Mouse (Mus musculus): ENCODE data around the gene 9430007A20Rik. TPM values are rescaled to one million over a fixed set of nuclear protein-coding genes. Genes with fewer than 3 reads are reported as not detected.
"Not testable (repeated sequence)": the region's sequence is repeated elsewhere in the genome, so short reads cannot be mapped to it uniquely, and the experiment has no call there.

Gene 9430007A20Rik
- not detected in 2 replicates for polyA plus RNA-seq (2015; fragmentation: Nextera tagmentation; extraction: Ambion mirVana)

DNA sequence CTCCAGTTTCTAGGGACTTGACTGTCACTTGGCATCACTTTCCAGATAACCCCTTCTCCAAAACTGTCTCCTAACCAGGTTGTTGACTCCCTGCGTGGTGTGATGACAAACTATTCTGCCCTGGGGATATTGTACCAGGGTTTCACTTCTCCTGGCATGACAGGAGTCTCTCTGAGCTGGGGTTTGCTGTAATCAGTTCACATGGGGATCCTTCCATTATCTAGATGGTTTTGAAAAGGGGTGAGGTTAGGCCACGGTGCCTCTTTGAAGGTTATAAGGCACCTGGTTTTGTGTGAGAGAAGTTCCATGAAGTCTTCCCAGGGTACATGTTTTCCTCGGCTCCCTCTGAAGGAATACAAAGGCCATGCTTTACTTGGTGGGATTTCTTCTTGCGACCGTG is at the start of gene 9430007A20Rik:
Gene 9430007A20Rik (plus strand): TSS at position 301 of the 400 bp plus-strand sequence.
- Histone ChIP-seq H3K4me1 (ENCODE audit: control insufficient read depth, low read depth, low read length) (no peaks in the 10 kb centered on the region), H3K4me3 (ENCODE audit: low read depth, low read length) (no peak within 1 kb of the TSS), H3K27me3 (ENCODE audit: control insufficient read depth, insufficient read depth, low read depth, low read length) (no peaks in the 10 kb centered on the region), H3K9ac (ENCODE audit: low read depth, low read length) (no peak within 1 kb of the TSS), H3K9me3 (replicated peaks; ENCODE audit: control insufficient read depth, low read length) (0 out of 2 replicates have a peak, but pooled peaks cover 2% of the 10 kb centered on the region), H3K4me2 (ENCODE audit: low read depth, low read length) (no peak within 1 kb of the TSS), H3K36me3 (ENCODE audit: control insufficient read depth, insufficient read depth) (no peaks in the 10 kb centered on the region), H3K27ac (ENCODE audit: low read length) (no peak within 1 kb of the TSS)
- 55% methylated on average over 5 of the region's 5 CpGs for WGBS (ENCODE audit: insufficient replicate concordance)
- no peak for ATAC-seq (ENCODE audit: low read depth)

GRCm38 (mm10) chr4:144493331-144493730 is 26.3 kb upstream of the 9430007A20Rik start:
- Histone ChIP-seq H3K36me3 (ENCODE audit: control insufficient read depth, insufficient read depth) (no peaks in the 10 kb centered on the region), H3K9me3 (replicated peaks; ENCODE audit: control insufficient read depth, low read length) (no peaks in the 10 kb centered on the region; the same call in 1 of the 2 replicates), H3K27ac (ENCODE audit: low read length) (no peak overlapping the region), H3K9ac (ENCODE audit: low read depth, low read length) (no peak overlapping the region), H3K27me3 (ENCODE audit: control insufficient read depth, insufficient read depth, low read depth, low read length) (no peaks in the 10 kb centered on the region), H3K4me2 (ENCODE audit: low read depth, low read length) (no peak overlapping the region), H3K4me1 (ENCODE audit: control insufficient read depth, low read depth, low read length) (no peaks in the 10 kb centered on the region), H3K4me3 (ENCODE audit: low read depth, low read length) (no peak overlapping the region)
- no peak for ATAC-seq (ENCODE audit: low read depth)

GRCm38 (mm10) chr4:144506518-144506917 is 13.1 kb upstream of the 9430007A20Rik start:
- Histone ChIP-seq H3K4me2 (ENCODE audit: low read depth, low read length) (no peak overlapping the region), H3K4me3 (ENCODE audit: low read depth, low read length) (no peak overlapping the region), H3K9me3 (replicated peaks; ENCODE audit: control insufficient read depth, low read length) (no peaks in the 10 kb centered on the region; the same call in 1 of the 2 replicates), H3K27ac (ENCODE audit: low read length) (no peak overlapping the region), H3K4me1 (ENCODE audit: control insufficient read depth, low read depth, low read length) (no peaks in the 10 kb centered on the region), H3K9ac (ENCODE audit: low read depth, low read length) (no peak overlapping the region), H3K27me3 (ENCODE audit: control insufficient read depth, insufficient read depth, low read depth, low read length) (no peaks in the 10 kb centered on the region), H3K36me3 (ENCODE audit: control insufficient read depth, insufficient read depth) (no peaks in the 10 kb centered on the region)
- no peak for ATAC-seq (ENCODE audit: low read depth)
- 51% methylated on average over 1 of the region's 1 CpGs for WGBS (ENCODE audit: insufficient replicate concordance)

GRCm38 (mm10) chr4:144544689-144545088 is 25.1 kb downstream of the 9430007A20Rik start:
- WGBS (ENCODE audit: insufficient replicate concordance) = 55% methylated on average over 1 of the region's 1 CpGs
- ATAC-seq (ENCODE audit: low read depth) = no peak
- Histone ChIP-seq H3K27me3 (ENCODE audit: control insufficient read depth, insufficient read depth, low read depth, low read length) (no peaks in the 10 kb centered on the region), H3K4me2 (ENCODE audit: low read depth, low read length) (no peak overlapping the region), H3K4me3 (ENCODE audit: low read depth, low read length) (no peak overlapping the region), H3K27ac (ENCODE audit: low read length) (no peak overlapping the region), H3K4me1 (ENCODE audit: control insufficient read depth, low read depth, low read length) (no peaks in the 10 kb centered on the region), H3K36me3 (ENCODE audit: control insufficient read depth, insufficient read depth) (no peaks in the 10 kb centered on the region), H3K9me3 (replicated peaks; ENCODE audit: control insufficient read depth, low read length) (peaks cover 2% of the 10 kb centered on the region; the same call in 1 of the 2 replicates), H3K9ac (ENCODE audit: low read depth, low read length) (no peak overlapping the region)

GRCm38 (mm10) chr4:144545339-144545738 is 25.7 kb downstream of the 9430007A20Rik start:
- not testable (repeated sequence) for H3K4me1 ChIP-seq (ENCODE audit: control insufficient read depth, low read depth, low read length); H3K4me2 ChIP-seq (ENCODE audit: low read depth, low read length); H3K36me3 ChIP-seq (ENCODE audit: control insufficient read depth, insufficient read depth); H3K9ac ChIP-seq (ENCODE audit: low read depth, low read length); ATAC-seq (ENCODE audit: low read depth); H3K27me3 ChIP-seq (ENCODE audit: control insufficient read depth, insufficient read depth, low read depth, low read length); H3K27ac ChIP-seq (ENCODE audit: low read length); H3K4me3 ChIP-seq (ENCODE audit: low read depth, low read length); H3K9me3 ChIP-seq (replicated peaks; ENCODE audit: control insufficient read depth, low read length)
- 75% methylated on average over 13 of the region's 13 CpGs for WGBS (ENCODE audit: insufficient replicate concordance)

- H3K4me2 ChIP-seq (ENCODE audit: low read depth, low read length) = no peak overlapping the region
- no peaks in the 10 kb centered on the region for H3K4me1 ChIP-seq (ENCODE audit: control insufficient read depth, low read depth, low read length)
- no peaks in the 10 kb centered on the region; the same call in none of the 2 replicates for H3K9me3 ChIP-seq (replicated peaks; ENCODE audit: control insufficient read depth, low read length)
- no peak for ATAC-seq (ENCODE audit: low read depth)
- H3K27me3 ChIP-seq (ENCODE audit: control insufficient read depth, insufficient read depth, low read depth, low read length) = no peaks in the 10 kb centered on the region
- H3K9ac ChIP-seq (ENCODE audit: low read depth, low read length) = no peak overlapping the region
- no peak overlapping the region for H3K4me3 ChIP-seq (ENCODE audit: low read depth, low read length)
- H3K27ac ChIP-seq (ENCODE audit: low read length) = no peak overlapping the region
- no peaks in the 10 kb centered on the region for H3K36me3 ChIP-seq (ENCODE audit: control insufficient read depth, insufficient read depth)
These were observed 31.5 kb downstream of the 9430007A20Rik start for GRCm38 (mm10) chr4:144551156-144551555.

DNA sequence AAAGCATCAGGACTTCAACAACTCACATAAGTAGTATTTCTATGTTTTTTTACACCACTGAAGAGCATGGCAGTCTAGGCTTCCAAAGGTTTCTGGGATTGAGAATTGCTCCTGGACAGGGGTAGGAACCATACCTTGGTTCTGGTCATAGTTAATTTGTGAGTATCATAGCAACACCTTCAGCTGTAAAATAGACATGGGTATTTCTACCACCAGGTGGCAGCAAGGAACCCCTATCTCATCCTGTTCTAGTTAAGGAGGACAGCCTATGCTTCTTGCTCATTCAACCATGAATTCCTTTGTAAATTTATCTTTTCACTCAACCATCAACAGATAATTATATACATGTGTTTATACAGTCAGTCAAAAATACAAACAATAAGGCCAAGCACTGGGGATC is 40.2 kb downstream of the 9430007A20Rik start:
- Histone ChIP-seq H3K9me3 (replicated peaks; ENCODE audit: control insufficient read depth, low read length) (no peaks in the 10 kb centered on the region), H3K4me3 (ENCODE audit: low read depth, low read length) (no peak overlapping the region), H3K4me2 (ENCODE audit: low read depth, low read length) (no peak overlapping the region), H3K9ac (ENCODE audit: low read depth, low read length) (no peak overlapping the region), H3K27ac (ENCODE audit: low read length) (no peak overlapping the region), H3K27me3 (ENCODE audit: control insufficient read depth, insufficient read depth, low read depth, low read length) (no peaks in the 10 kb centered on the region), H3K4me1 (ENCODE audit: control insufficient read depth, low read depth, low read length) (no peaks in the 10 kb centered on the region), H3K36me3 (ENCODE audit: control insufficient read depth, insufficient read depth) (no peaks in the 10 kb centered on the region)
- ATAC-seq (ENCODE audit: low read depth) = no peak

- H3K4me3 ChIP-seq (ENCODE audit: low read depth, low read length) = no peak overlapping the region
- H3K9ac ChIP-seq (ENCODE audit: low read depth, low read length) = no peak overlapping the region
- ATAC-seq (ENCODE audit: low read depth) = no peak
- H3K27me3 ChIP-seq (ENCODE audit: control insufficient read depth, insufficient read depth, low read depth, low read length) = no peaks in the 10 kb centered on the region
- H3K27ac ChIP-seq (ENCODE audit: low read length) = no peak overlapping the region
- 36% methylated on average over 2 of the region's 2 CpGs for WGBS (ENCODE audit: insufficient replicate concordance)
- no peaks in the 10 kb centered on the region for H3K4me1 ChIP-seq (ENCODE audit: control insufficient read depth, low read depth, low read length)
- H3K4me2 ChIP-seq (ENCODE audit: low read depth, low read length) = no peak overlapping the region
- no peaks in the 10 kb centered on the region for H3K9me3 ChIP-seq (replicated peaks; ENCODE audit: control insufficient read depth, low read length)
- no peaks in the 10 kb centered on the region for H3K36me3 ChIP-seq (ENCODE audit: control insufficient read depth, insufficient read depth)
These were observed 41.6 kb downstream of the 9430007A20Rik start for GRCm38 (mm10) chr4:144561205-144561604.

- Histone ChIP-seq H3K27me3 (ENCODE audit: control insufficient read depth, insufficient read depth, low read depth, low read length) (no peaks in the 10 kb centered on the region), H3K4me1 (ENCODE audit: control insufficient read depth, low read depth, low read length) (no peaks in the 10 kb centered on the region), H3K9ac (ENCODE audit: low read depth, low read length) (no peak within 1 kb of the TSS), H3K4me3 (ENCODE audit: low read depth, low read length) (no peak within 1 kb of the TSS), H3K4me2 (ENCODE audit: low read depth, low read length) (no peak within 1 kb of the TSS), H3K36me3 (ENCODE audit: control insufficient read depth, insufficient read depth) (no peaks in the 10 kb centered on the region), H3K9me3 (replicated peaks; ENCODE audit: control insufficient read depth, low read length) (no peaks in the 10 kb centered on the region), H3K27ac (ENCODE audit: low read length) (no peak within 1 kb of the TSS)
- ATAC-seq (ENCODE audit: low read depth) = no peak
- WGBS (ENCODE audit: insufficient replicate concordance) = 75% methylated on average over 1 of the region's 1 CpGs
These were observed 45.4 kb downstream of the 9430007A20Rik start, which contains the start of gene Gm13124 for GRCm38 (mm10) chr4:144565034-144565433. Gene Gm13124, minus strand, starts transcription at chr4:144565134.

DNA sequence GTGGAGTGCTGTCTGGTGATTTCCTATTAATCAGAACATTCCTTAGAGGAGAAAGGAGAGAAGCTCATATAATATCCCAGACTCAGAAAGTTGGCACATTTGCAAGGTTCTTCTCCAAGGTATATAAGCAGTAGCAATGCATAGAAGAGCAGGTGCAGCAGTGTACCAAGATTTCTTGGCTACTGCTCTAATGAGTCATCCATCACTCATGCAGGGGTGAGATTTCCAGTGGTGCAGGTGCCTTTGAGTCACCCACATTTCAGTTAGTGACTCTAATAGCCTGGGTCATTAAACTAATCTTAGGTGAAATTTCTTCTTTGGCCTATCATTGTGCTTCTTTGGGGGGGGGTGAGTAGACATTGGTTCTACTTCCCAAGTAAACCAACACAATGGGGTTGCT is 48.1 kb downstream of the 9430007A20Rik start:
- Histone ChIP-seq H3K4me3 (ENCODE audit: low read depth, low read length) (no peak overlapping the region), H3K36me3 (ENCODE audit: control insufficient read depth, insufficient read depth) (no peaks in the 10 kb centered on the region), H3K4me2 (ENCODE audit: low read depth, low read length) (no peak overlapping the region), H3K27me3 (ENCODE audit: control insufficient read depth, insufficient read depth, low read depth, low read length) (no peaks in the 10 kb centered on the region), H3K27ac (ENCODE audit: low read length) (no peak overlapping the region), H3K9ac (ENCODE audit: low read depth, low read length) (no peak overlapping the region), H3K4me1 (ENCODE audit: control insufficient read depth, low read depth, low read length) (no peaks in the 10 kb centered on the region), H3K9me3 (replicated peaks; ENCODE audit: control insufficient read depth, low read length) (no peaks in the 10 kb centered on the region)
- no peak for ATAC-seq (ENCODE audit: low read depth)
